Mouse (Mus musculus) retina, postnatal 1 day (tissue): Measurements from ENCODE around the gene Ccnyl1.

Source experiments
- DNase-seq: peaks from one replicate; pipeline ENCODE4 v3.0.0-alpha.2; 2012

Gene Ccnyl1

GRCm38 (mm10) chr1:64738661-64739082, 48.4 kb downstream of the Ccnyl1 start:
- DNase-seq, result peak; percentile 89

- no peak for DNase-seq
Measured at GRCm38 (mm10) chr1:64742741-64743408, 52.6 kb downstream of the Ccnyl1 start.

- no peak for DNase-seq
Measured at GRCm38 (mm10) chr1:64744616-64745015, 54.4 kb downstream of the Ccnyl1 start.

- no peak for DNase-seq
Measured at GRCm38 (mm10) chr1:64753109-64753508, 62.9 kb downstream of the Ccnyl1 start.

- no peak for DNase-seq
Measured at GRCm38 (mm10) chr1:64753668-64754067, 63.4 kb downstream of the Ccnyl1 start.

- no peak for DNase-seq
Measured at GRCm38 (mm10) chr1:64754658-64755057, 64.4 kb downstream of the Ccnyl1 start.

- no peak for DNase-seq
Measured at GRCm38 (mm10) chr1:64755971-64756639, 65.8 kb downstream of the Ccnyl1 start.

GRCm38 (mm10) chr1:64756640-64757030, 66.4 kb downstream of the Ccnyl1 start:
- no peak for DNase-seq

GRCm38 (mm10) chr1:64757254-64757653, 67.0 kb downstream of the Ccnyl1 start:
- DNase-seq, result no peak

GRCm38 (mm10) chr1:64757766-64758165, 67.5 kb downstream of the Ccnyl1 start:
- no peak for DNase-seq

GRCm38 (mm10) chr1:64761646-64762045, 71.4 kb downstream of the Ccnyl1 start:
- DNase-seq, result no peak

GRCm38 (mm10) chr1:64770169-64770568, 79.9 kb downstream of the Ccnyl1 start:
- no peak for DNase-seq

- no peak for DNase-seq
Measured at GRCm38 (mm10) chr1:64773305-64773704, 83.0 kb downstream of the Ccnyl1 start.
